Mouse (Mus musculus) heart, embryonic 11.5 days (tissue): Measurements from ENCODE around the gene Aldoc. TPM values are rescaled to one million over a fixed set of nuclear protein-coding genes. Genes with fewer than 3 reads are reported as not detected.

ENCODE experiments used
- ATAC-seq: fragments of 200-750 bp; cut with Nextera tagmentation; replicated peaks from 2 replicates; pipeline ENCODE4 v1.8.0; 2017; ENCODE audit warnings: moderate library complexity; ENCODE audit not compliant: insufficient number of reproducible peaks, low FRiP score, low TSS enrichment
- H3K27ac ChIP-seq: fragments of 300-500 bp; sonication (generic); 2 replicates; pipeline ENCODE4 v1.5.1; 2014; ENCODE audit warnings: mild to moderate bottlenecking, low read depth, low read length
- H3K27me3 ChIP-seq: fragments of 300-500 bp; sonication (generic); 2 replicates; pipeline ENCODE4 v1.6.1; 2014; ENCODE audit warnings: mild to moderate bottlenecking, low read length, mixed read lengths; ENCODE audit not compliant: control insufficient read depth, insufficient read depth
- H3K36me3 ChIP-seq: fragments of 300-500 bp; sonication (generic); 2 replicates; pipeline ENCODE4 v1.6.1; 2014; ENCODE audit warnings: mild to moderate bottlenecking, low read length, moderate library complexity, mixed read lengths; ENCODE audit not compliant: control insufficient read depth, insufficient read depth
- H3K4me1 ChIP-seq: fragments of 300-500 bp; sonication (generic); 2 replicates; pipeline ENCODE4 v1.6.1; 2014; ENCODE audit warnings: low read length; ENCODE audit not compliant: control insufficient read depth, insufficient read depth
- H3K4me2 ChIP-seq: fragments of 300-500 bp; sonication (generic); 2 replicates; pipeline ENCODE4 v1.6.1; 2014; ENCODE audit warnings: mild to moderate bottlenecking, moderate library complexity
- H3K4me3 ChIP-seq: fragments of 300-500 bp; sonication (generic); 2 replicates; pipeline ENCODE4 v1.5.1; 2014; ENCODE audit warnings: low read depth, low read length
- H3K9ac ChIP-seq: fragments of 300-500 bp; sonication (generic); 2 replicates; pipeline ENCODE4 v1.6.1; 2014; ENCODE audit warnings: mild to moderate bottlenecking, low read depth, low read length, moderate library complexity
- H3K9me3 ChIP-seq: fragments of 300-500 bp; sonication (generic); replicated peaks from 2 replicates; pipeline ENCODE4 v1.6.1; 2016; ENCODE audit warnings: low read length; ENCODE audit not compliant: control insufficient read depth
- WGBS: fragments of 180-500 bp; shearing (Covaris S2); extraction: QIAGEN DNeasy Blood & Tissue Kit; methylation state at CpG from one replicate; pipeline ENCODE4 v1.1.7; 2014; ENCODE audit not compliant: insufficient replicate concordance; 5-methylcytosine and 5-hydroxymethylcytosine counted together
- polyA plus RNA-seq: library from polyadenylated mRNA; unstranded; fragments of >200 nt; fragmentation: Nextera tagmentation; extraction: Ambion mirVana; gene quantifications from 2 replicates; pipeline ENCODE4 v1.2.1, GENCODE M21; 2014

Gene Aldoc
- polyA plus RNA-seq, 1 experiment from 2014 or later, result 12.4 TPM

- no peak overlapping the region for H3K4me2 ChIP-seq
- no peak overlapping the region for H3K27ac ChIP-seq
- no peak for ATAC-seq
- WGBS, result 71% methylated on average over 13 of the region's 13 CpGs
- no peaks in the 10 kb centered on the region for H3K36me3 ChIP-seq
- H3K4me3 ChIP-seq, result no peak overlapping the region
- H3K9ac ChIP-seq, result no peak overlapping the region
- no peaks in the 10 kb centered on the region for H3K4me1 ChIP-seq
- H3K9me3 ChIP-seq, result no peaks in the 10 kb centered on the region
- H3K27me3 ChIP-seq, result peaks cover 3% of the 10 kb centered on the region; the same call in 1 of the 2 replicates
Measured at GRCm38 (mm10) chr11:78363309-78364007, 40.7 kb downstream of the Aldoc start.

DNA sequence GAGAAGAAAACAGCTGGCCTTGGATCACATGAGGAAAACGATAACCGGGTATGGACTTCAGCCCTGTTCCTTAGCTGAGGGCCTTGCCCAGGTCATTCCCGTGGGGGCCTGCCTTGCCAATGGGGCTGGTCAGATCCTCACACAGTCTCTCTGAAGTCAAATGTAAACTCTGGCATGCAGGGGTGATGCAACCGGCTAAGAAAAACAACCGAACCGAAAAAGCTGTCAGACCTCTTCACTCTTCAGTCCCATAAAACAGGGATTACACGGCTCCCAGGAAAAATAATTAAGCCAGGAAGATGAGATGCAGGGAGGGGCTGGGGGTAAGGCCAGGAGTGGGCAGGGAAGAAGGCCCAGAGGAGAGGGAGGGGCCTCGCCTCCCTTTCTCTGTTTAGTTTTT lies 41.3 kb downstream of the Aldoc start:
- 58% methylated on average over 8 of the region's 8 CpGs for WGBS
- no peak overlapping the region for H3K4me3 ChIP-seq
- no peaks in the 10 kb centered on the region for H3K9me3 ChIP-seq
- no peak overlapping the region for H3K9ac ChIP-seq
- no peaks in the 10 kb centered on the region; the same call in 1 of the 2 replicates for H3K27me3 ChIP-seq
- H3K36me3 ChIP-seq, result no peaks in the 10 kb centered on the region
- H3K27ac ChIP-seq, result no peak overlapping the region
- no peak for ATAC-seq
- H3K4me2 ChIP-seq, result no peak overlapping the region
- no peaks in the 10 kb centered on the region for H3K4me1 ChIP-seq

GRCm38 (mm10) chr11:78367456-78368225 lies 44.9 kb downstream of the Aldoc start:
- H3K27me3 ChIP-seq, result peaks cover 3% of the 10 kb centered on the region; the same call in 1 of the 2 replicates
- WGBS, result 87% methylated on average over 15 of the region's 15 CpGs
- H3K4me3 ChIP-seq, result no peak overlapping the region
- H3K27ac ChIP-seq, result no peak overlapping the region
- H3K4me1 ChIP-seq, result peaks cover 2% of the 10 kb centered on the region; the same call in 1 of the 2 replicates
- H3K9me3 ChIP-seq, result no peaks in the 10 kb centered on the region
- H3K4me2 ChIP-seq, result no peak overlapping the region
- no peak overlapping the region for H3K9ac ChIP-seq
- no peak for ATAC-seq
- H3K36me3 ChIP-seq, result no peaks in the 10 kb centered on the region

GRCm38 (mm10) chr11:78370389-78370788 lies 47.6 kb downstream of the Aldoc start:
- H3K9me3 ChIP-seq, result no peaks in the 10 kb centered on the region
- 0 out of 2 replicates have a peak, but pooled peaks cover 3% of the 10 kb centered on the region for H3K27me3 ChIP-seq
- H3K27ac ChIP-seq, result no peak overlapping the region
- no peak overlapping the region for H3K4me3 ChIP-seq
- H3K36me3 ChIP-seq, result no peaks in the 10 kb centered on the region
- ATAC-seq, result no peak
- 56% methylated on average over 1 of the region's 1 CpGs for whole genome bisulfite sequencing
- H3K4me2 ChIP-seq, result no peak overlapping the region
- H3K9ac ChIP-seq, result no peak overlapping the region
- peaks cover 2% of the 10 kb centered on the region; the same call in 1 of the 2 replicates for H3K4me1 ChIP-seq

GRCm38 (mm10) chr11:78371711-78372110 lies 48.9 kb downstream of the Aldoc start:
- no peak overlapping the region for H3K4me3 ChIP-seq
- peaks cover 2% of the 10 kb centered on the region; the same call in 1 of the 2 replicates for H3K4me1 ChIP-seq
- no peaks in the 10 kb centered on the region for H3K9me3 ChIP-seq
- H3K27me3 ChIP-seq, result 0 out of 2 replicates have a peak, but pooled peaks cover 3% of the 10 kb centered on the region
- H3K4me2 ChIP-seq, result no peak overlapping the region
- no peak overlapping the region for H3K9ac ChIP-seq
- ATAC-seq, result no peak
- H3K36me3 ChIP-seq, result no peaks in the 10 kb centered on the region
- H3K27ac ChIP-seq, result no peak overlapping the region
- 88% methylated on average over 11 of the region's 11 CpGs for WGBS

DNA sequence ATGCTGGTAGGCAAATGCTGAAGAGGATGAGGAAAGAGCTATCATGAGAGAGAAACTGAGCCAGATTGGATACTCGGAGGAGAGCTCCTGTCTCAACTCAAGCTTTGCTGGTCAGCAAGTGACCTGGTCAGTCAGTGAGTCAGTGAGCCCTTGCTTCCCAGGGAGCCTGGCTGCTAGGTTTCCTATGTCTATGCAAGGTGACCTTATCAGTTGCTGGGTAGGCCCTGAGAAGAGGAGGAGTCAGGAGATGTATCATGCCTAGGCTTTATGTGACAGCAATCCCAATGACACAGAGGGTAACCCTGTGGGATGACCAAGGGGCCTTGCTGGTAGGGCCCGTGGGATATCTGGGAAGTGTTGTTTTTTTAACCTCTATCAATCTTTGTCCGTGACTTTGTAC lies 49.4 kb downstream of the Aldoc start:
- H3K4me2 ChIP-seq, result no peak overlapping the region
- H3K9me3 ChIP-seq, result no peaks in the 10 kb centered on the region
- H3K27ac ChIP-seq, result no peak overlapping the region
- ATAC-seq, result no peak
- H3K36me3 ChIP-seq, result no peaks in the 10 kb centered on the region
- no peak overlapping the region for H3K4me3 ChIP-seq
- WGBS, result 47% methylated on average over 3 of the region's 3 CpGs
- H3K4me1 ChIP-seq, result peaks cover 2% of the 10 kb centered on the region; the same call in 1 of the 2 replicates
- H3K27me3 ChIP-seq, result peaks cover 4% of the 10 kb centered on the region; the same call in 1 of the 2 replicates
- no peak overlapping the region for H3K9ac ChIP-seq

DNA sequence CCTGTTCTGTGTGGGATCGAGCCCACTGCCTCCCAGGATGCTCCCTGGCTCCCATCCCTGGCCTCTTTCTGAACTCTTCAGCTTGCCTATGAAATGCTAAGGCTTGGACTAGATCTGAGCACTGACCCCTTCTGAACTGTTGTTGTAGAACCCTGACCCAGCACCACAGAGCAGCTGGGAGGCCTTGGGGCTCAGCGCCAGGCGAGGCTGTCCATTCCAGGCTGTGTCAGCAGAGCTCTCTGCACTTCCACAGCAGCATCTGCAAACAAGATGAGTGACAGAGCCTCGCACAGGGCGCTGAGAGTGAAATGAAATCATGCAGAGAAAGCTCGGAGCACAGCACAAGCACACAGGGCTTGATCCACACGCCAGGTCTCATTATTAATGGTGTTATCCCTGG lies 49.8 kb downstream of the Aldoc start:
- WGBS, result 67% methylated on average over 7 of the region's 7 CpGs
- H3K4me1 ChIP-seq, result peaks cover 2% of the 10 kb centered on the region; the same call in 1 of the 2 replicates
- ATAC-seq, result no peak

DNA sequence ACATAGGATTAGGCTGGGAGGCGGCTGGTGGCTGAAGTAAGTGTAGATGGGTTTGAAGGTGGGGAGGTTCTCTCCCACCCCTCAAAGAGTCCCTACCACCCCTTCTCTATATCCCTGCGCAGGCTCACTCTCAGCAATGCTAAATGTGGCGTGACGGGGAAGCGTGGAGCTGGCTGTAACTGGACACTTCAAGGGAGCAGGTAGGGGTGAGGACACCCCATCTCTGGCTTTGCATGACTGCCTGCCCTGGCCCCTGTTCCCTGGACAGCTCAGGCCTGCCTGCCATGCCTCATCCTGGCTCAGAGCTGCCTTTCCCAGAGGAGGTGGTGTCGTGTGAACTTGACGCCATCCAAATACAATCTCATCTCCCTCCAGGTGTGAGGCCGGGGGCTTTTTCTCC lies 51.4 kb downstream of the Aldoc start:
- Histone ChIP-seq H3K4me1 (peaks cover 2% of the 10 kb centered on the region; the same call in 1 of the 2 replicates), H3K36me3 (no peaks in the 10 kb centered on the region), H3K9ac (no peak overlapping the region), H3K4me3 (no peak overlapping the region), H3K27ac (no peak overlapping the region), H3K9me3 (no peaks in the 10 kb centered on the region), H3K4me2 (no peak overlapping the region), H3K27me3 (peaks cover 7% of the 10 kb centered on the region; the same call in 1 of the 2 replicates)
- ATAC-seq, result no peak
- 73% methylated on average over 8 of the region's 8 CpGs for WGBS

More for the DNA sequence above, 49.8 kb downstream of the Aldoc start:
- Histone ChIP-seq H3K36me3 (no peaks in the 10 kb centered on the region), H3K9ac (no peak overlapping the region), H3K4me2 (no peak overlapping the region), H3K27ac (no peak overlapping the region), H3K27me3 (peaks cover 7% of the 10 kb centered on the region; the same call in 1 of the 2 replicates), H3K4me3 (no peak overlapping the region), H3K9me3 (no peaks in the 10 kb centered on the region)
